Comparison of ENCODE assay signal across 10 mouse cellular contexts in genomic region chr14:33933778-33934317, GRCm38 (mm10). TPM values are rescaled to one million over a fixed set of nuclear protein-coding genes. Genes with fewer than 3 reads are reported as not detected.
DNase-seq lines count a peak whose midpoint lies in the region; ATAC-seq and TF ChIP-seq lines count a peak whose summit lies in the region.
"Had no signal": no experiment of that assay in that cellular context is flagged by ENCODE, and none has a peak within 500 bp of the region (broad histone marks: within the 10 kb centered on the region; RNA-seq: fewer than 3 reads in every experiment).

No protein-coding gene starts in this region.

- peak; percentile 48 for DNase-seq in forebrain, embryonic 10.5 days (ENCODE audit: extremely low spot score, low spot score)
- peak; percentile 66 for DNase-seq in CH12.LX (ENCODE audit: extremely low read depth)
- DNase-seq in cerebellum, postnatal 14 days: peak; percentile 83 to 88
- DNase-seq in heart, postnatal 4 days: peak; percentile 72
- peak; percentile 59 to 72 for DNase-seq in left cerebral cortex, adult 18-20 months (ENCODE audit: low spot score in 2 of 2)
- no peak for DNase-seq in B cell, adult 2 months

- TF ChIP-seq EP300 in CH12.LX (IDR thresholded peaks at IDR 0.05; ENCODE audit: low read length): no peak

- H3K4me2 ChIP-seq in forebrain, embryonic 12.5 days: no peak overlapping the region
- no peak overlapping the region for H3K4me2 ChIP-seq in CH12.LX (ENCODE audit: insufficient read depth, low read depth, poor library complexity, severe bottlenecking)
- H3K4me2 ChIP-seq in midbrain, embryonic 15.5 days: no peak overlapping the region

- 46% methylated on average over 5 of the region's 5 CpGs for WGBS in forebrain, embryonic 10.5 days
- WGBS in forebrain, embryonic 12.5 days: 38% methylated on average over 5 of the region's 5 CpGs
- 40% methylated on average over 5 of the region's 5 CpGs for WGBS in midbrain, embryonic 15.5 days

- no peak overlapping the region for H3K4me3 ChIP-seq in forebrain, embryonic 10.5 days
- H3K4me3 ChIP-seq in forebrain, embryonic 12.5 days (replicated peaks): no peak overlapping the region
- H3K4me3 ChIP-seq in CH12.LX (replicated peaks in 1 of 3; ENCODE audit: low read depth in 2 of 3, low read length in 2 of 3, poor library complexity in 1 of 3): no peak overlapping the region
- H3K4me3 ChIP-seq in midbrain, embryonic 15.5 days: no peak overlapping the region

- peaks cover 39% of the 10 kb centered on the region for H3K27me3 ChIP-seq in forebrain, embryonic 10.5 days (ENCODE audit: poor library complexity, severe bottlenecking)
- peaks cover 16% of the 10 kb centered on the region for H3K27me3 ChIP-seq in forebrain, embryonic 12.5 days
- H3K27me3 ChIP-seq in CH12.LX (replicated peaks): peaks cover 4% of the 10 kb centered on the region
- no peaks in the 10 kb centered on the region; the same call in 1 of the 2 replicates for H3K27me3 ChIP-seq in midbrain, embryonic 15.5 days (replicated peaks)

- ATAC-seq in forebrain, embryonic 12.5 days (ENCODE audit: low FRiP score): no peak
- peak; percentile 43; the same call in 1 of the 2 replicates for ATAC-seq in midbrain, embryonic 15.5 days (replicated peaks)

- dilution Hi-C loops in CH12.LX (cut with MboI; ENCODE audit: extremely low pct_ligation_motif_present, extremely low pct_unique_long_range_greater_than_20kb, low sequenced_read_pairs): no loop called here

- no peaks in the 10 kb centered on the region; the same call in 1 of the 2 replicates for H3K36me3 ChIP-seq in forebrain, embryonic 10.5 days (replicated peaks)
- no peaks in the 10 kb centered on the region for H3K36me3 ChIP-seq in forebrain, embryonic 12.5 days (replicated peaks)
- H3K36me3 ChIP-seq in CH12.LX (replicated peaks in 1 of 2; ENCODE audit: control insufficient read depth in 1 of 2, insufficient read depth in 1 of 2, low read length in 1 of 2): no peaks in the 10 kb centered on the region
- no peaks in the 10 kb centered on the region for H3K36me3 ChIP-seq in midbrain, embryonic 15.5 days (replicated peaks)
- H3K36me3 ChIP-seq: G1E had no signal

- H3K9me3 ChIP-seq in forebrain, embryonic 10.5 days: no peaks in the 10 kb centered on the region
- H3K9me3 ChIP-seq in forebrain, embryonic 12.5 days: no peaks in the 10 kb centered on the region
- H3K9me3 ChIP-seq in CH12.LX (replicated peaks; ENCODE audit: low read length): no peaks in the 10 kb centered on the region
- H3K9me3 ChIP-seq in midbrain, embryonic 15.5 days: no peaks in the 10 kb centered on the region

- H3K4me1 ChIP-seq in forebrain, embryonic 10.5 days: peaks cover 7% of the 10 kb centered on the region; the same call in 1 of the 2 replicates
- no peaks in the 10 kb centered on the region for H3K4me1 ChIP-seq in forebrain, embryonic 12.5 days
- H3K4me1 ChIP-seq in CH12.LX (ENCODE audit: control insufficient read depth in 1 of 2, insufficient read depth in 2 of 2): peaks cover 0 to 11% of the 10 kb centered on the region in 2 experiments; a peak in 2 of 4 replicates
- no peaks in the 10 kb centered on the region for H3K4me1 ChIP-seq in midbrain, embryonic 15.5 days

- peak; percentile 55 to 79 for TF ChIP-seq CTCF in CH12.LX (conservative IDR thresholded peaks at IDR 0.05 in 1 of 2, IDR thresholded peaks at IDR 0.05 in 1 of 2; ENCODE audit: low read depth in 2 of 2, low read length in 2 of 2)

- peak; percentile 52 for TF ChIP-seq RAD21 in CH12.LX (IDR thresholded peaks at IDR 0.05; ENCODE audit: low read depth, low read length)

- H3K27ac ChIP-seq in forebrain, embryonic 10.5 days: no peak overlapping the region
- no peak overlapping the region for H3K27ac ChIP-seq in forebrain, embryonic 12.5 days
- H3K27ac ChIP-seq in CH12.LX (ENCODE audit: insufficient read depth, low read depth): no peak overlapping the region
- no peak overlapping the region for H3K27ac ChIP-seq in midbrain, embryonic 15.5 days

- H3K9ac ChIP-seq in forebrain, embryonic 12.5 days: no peak overlapping the region
- no peak overlapping the region for H3K9ac ChIP-seq in CH12.LX (ENCODE audit: insufficient read depth, low read depth)
- H3K9ac ChIP-seq in midbrain, embryonic 15.5 days: no peak overlapping the region

- TF ChIP-seq POLR2A in CH12.LX (IDR thresholded peaks at IDR 0.05; ENCODE audit: low read depth, low read length): no peak

- in situ Hi-C loops in CH12.LX (cut with MboI; ENCODE audit: low pct_ligation_motif_present, low pct_unique_long_range_greater_than_20kb, low sequenced_read_pairs): loop anchor here (10.0 kb wide), 1 partner anchor 259 kb away; no protein-coding TSS in a partner anchor

- no peaks in the 10 kb centered on the region for H3K79me2 ChIP-seq in CH12.LX (replicated peaks; ENCODE audit: control insufficient read depth, extremely low read depth, insufficient read depth, poor library complexity, severe bottlenecking)

TF ChIP-seq in CH12.LX, 34 proteins besides CTCF, POLR2A, EP300 and RAD21:
- TF ChIP-seq SMC3 (IDR thresholded peaks at IDR 0.05; ENCODE audit: low read depth, low read length): peak; percentile 68
- no peak for TF ChIP-seq POLR2AphosphoS2 (IDR thresholded peaks at IDR 0.05; ENCODE audit: low read depth, low read length)

RNA-seq across cellular contexts. Expression of gene Gdf2, which starts 7.0 kb away (rescaled TPM):
- not detected in 2 replicates for polyA plus RNA-seq in forebrain, embryonic 10.5 days (2016; fragmentation: Nextera tagmentation; extraction: Ambion mirVana)
- not detected in 2 replicates for polyA plus RNA-seq in forebrain, embryonic 12.5 days (2016; fragmentation: Nextera tagmentation; extraction: Ambion mirVana)
- total RNA-seq in CH12.LX (2012; rRNA removed) (not detected in 2 replicates), CH12.LX (2014; rRNA removed) (not detected in 2 replicates)
- not detected in 2 replicates for polyA plus RNA-seq in CH12.LX (2012; ENCODE audit: insufficient read length, low read depth)
- total RNA-seq in heart, postnatal 4 days (2021): under 1 TPM; 0.17 to 0.32 TPM
- total RNA-seq in left cerebral cortex, adult 18-20 months (2021): not detected
- polyA plus RNA-seq in midbrain, embryonic 15.5 days (2015; fragmentation: Nextera tagmentation; extraction: Ambion mirVana): not detected in 2 replicates
- total RNA-seq: gastrocnemius, postnatal 36 days had no signal
- polyA plus RNA-seq: G1E had no signal

RNA-seq across cellular contexts. Expression of gene Gdf10, which starts 10.5 kb away (rescaled TPM):
- 2.5 TPM in 2 replicates for polyA plus RNA-seq in forebrain, embryonic 10.5 days (2016; fragmentation: Nextera tagmentation; extraction: Ambion mirVana)
- polyA plus RNA-seq in forebrain, embryonic 12.5 days (2016; fragmentation: Nextera tagmentation; extraction: Ambion mirVana): 1.7 and 2.5 TPM in 2 replicates
- total RNA-seq in CH12.LX (2012; rRNA removed) (not detected in 2 replicates), CH12.LX (2014; rRNA removed) (not detected in 2 replicates)
- polyA plus RNA-seq in CH12.LX (2012; ENCODE audit: insufficient read length, low read depth): not detected in 2 replicates
- 1 to 10 TPM; 1.7 to 1.9 TPM for total RNA-seq in heart, postnatal 4 days (2021)
- 1 to 10 TPM; 2.1 to 4.0 TPM for total RNA-seq in left cerebral cortex, adult 18-20 months (2021)
- 4.3 and 5.2 TPM in 2 replicates for polyA plus RNA-seq in midbrain, embryonic 15.5 days (2015; fragmentation: Nextera tagmentation; extraction: Ambion mirVana)
- polyA plus RNA-seq: G1E had no signal

RNA-seq across cellular contexts. Expression of gene Rbp3, which starts 20.0 kb away (rescaled TPM):
- not detected in 2 replicates for polyA plus RNA-seq in forebrain, embryonic 10.5 days (2016; fragmentation: Nextera tagmentation; extraction: Ambion mirVana)
- polyA plus RNA-seq in forebrain, embryonic 12.5 days (2016; fragmentation: Nextera tagmentation; extraction: Ambion mirVana): not detected in 2 replicates
- total RNA-seq in CH12.LX (2012; rRNA removed) (not detected in 2 replicates), CH12.LX (2014; rRNA removed) (not detected in 2 replicates)
- polyA plus RNA-seq in CH12.LX (2012; ENCODE audit: insufficient read length, low read depth): not detected in 2 replicates
- not detected for total RNA-seq in heart, postnatal 4 days (2021)
- total RNA-seq in left cerebral cortex, adult 18-20 months (2021): not detected
- 0.10 and 0.17 TPM in 2 replicates for polyA plus RNA-seq in midbrain, embryonic 15.5 days (2015; fragmentation: Nextera tagmentation; extraction: Ambion mirVana)
- total RNA-seq: gastrocnemius, postnatal 36 days had no signal
- polyA plus RNA-seq: G1E had no signal

RNA-seq across cellular contexts. Expression of gene Zfp488, which starts 44.7 kb away (rescaled TPM):
- 0.06 and 0.11 TPM in 2 replicates for polyA plus RNA-seq in forebrain, embryonic 10.5 days (2016; fragmentation: Nextera tagmentation; extraction: Ambion mirVana)
- 0.09 and 0.10 TPM in 2 replicates for polyA plus RNA-seq in forebrain, embryonic 12.5 days (2016; fragmentation: Nextera tagmentation; extraction: Ambion mirVana)
- total RNA-seq in CH12.LX (2012; rRNA removed) (not detected in 2 replicates), CH12.LX (2014; rRNA removed) (not detected in 2 replicates)
- polyA plus RNA-seq in CH12.LX (2012; ENCODE audit: insufficient read length, low read depth): not detected in 2 replicates
- total RNA-seq in heart, postnatal 4 days (2021): not detected
- 1 to 10 TPM; 2.6 to 2.7 TPM for total RNA-seq in left cerebral cortex, adult 18-20 months (2021)
- 1.3 and 1.5 TPM in 2 replicates for polyA plus RNA-seq in midbrain, embryonic 15.5 days (2015; fragmentation: Nextera tagmentation; extraction: Ambion mirVana)
- total RNA-seq: gastrocnemius, postnatal 36 days had no signal
- polyA plus RNA-seq: G1E had no signal

Comparison
In these comparisons a context has a peak if more than half of its experiments do, and no peak if none do; other contexts are left out.
1. DNase-seq: peak in forebrain, embryonic 10.5 days (single experiment), CH12.LX (single experiment), cerebellum, postnatal 14 days (2 of 2), heart, postnatal 4 days (single experiment) and left cerebral cortex, adult 18-20 months (2 of 2); none in B cell, adult 2 months (0 of 2).